Mouse (Mus musculus): ENCODE data around the gene Scaf4. TPM values are rescaled to one million over a fixed set of nuclear protein-coding genes. Genes with fewer than 3 reads are reported as not detected.
"Not testable (repeated sequence)": the region's sequence is repeated elsewhere in the genome, so short reads cannot be mapped to it uniquely, and the experiment has no call there.

Gene Scaf4
- total RNA-seq, 2 experiments from 2014 or later, result 53.8 to 59.4 TPM

DNA sequence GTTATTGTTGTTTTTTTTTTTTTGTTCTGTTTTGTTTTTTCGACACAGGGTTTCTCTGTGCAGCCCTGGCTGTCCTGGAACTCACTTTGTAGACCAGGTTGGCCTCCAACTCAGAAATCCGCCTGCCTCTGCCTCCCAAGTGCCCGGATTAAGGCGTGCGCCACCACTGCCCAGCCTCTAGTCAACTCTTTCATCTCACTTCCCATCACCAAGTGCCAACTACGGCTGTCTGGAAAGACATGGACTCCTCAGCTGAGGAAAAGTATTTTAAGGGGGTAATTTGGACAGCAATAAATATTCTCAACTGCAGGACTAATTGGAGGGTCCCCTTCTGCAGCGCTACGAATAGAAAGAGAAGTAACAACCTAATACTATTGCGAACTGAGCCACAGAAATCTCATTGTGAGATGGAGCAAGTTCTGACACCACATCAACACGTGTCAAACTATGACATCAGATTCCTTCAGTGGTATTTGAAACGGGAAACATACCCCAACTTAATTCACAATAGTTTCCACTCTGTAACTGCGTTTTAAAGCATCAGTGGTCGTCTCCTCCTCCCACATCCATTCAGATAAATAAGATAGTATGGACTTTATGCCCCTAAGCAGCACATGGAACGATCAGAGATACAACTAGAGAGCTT is 1.6 kb downstream of the Scaf4 start:
- H3K27ac ChIP-seq, result peak overlapping the region; percentile 93
- no peak for DNase-seq (ENCODE audit: low spot score in 2 of 2)
- H3K4me3 ChIP-seq, result peak overlapping the region; percentile 97
- TF ChIP-seq CTCF (conservative IDR thresholded peaks at IDR 0.05), result no peak

DNA sequence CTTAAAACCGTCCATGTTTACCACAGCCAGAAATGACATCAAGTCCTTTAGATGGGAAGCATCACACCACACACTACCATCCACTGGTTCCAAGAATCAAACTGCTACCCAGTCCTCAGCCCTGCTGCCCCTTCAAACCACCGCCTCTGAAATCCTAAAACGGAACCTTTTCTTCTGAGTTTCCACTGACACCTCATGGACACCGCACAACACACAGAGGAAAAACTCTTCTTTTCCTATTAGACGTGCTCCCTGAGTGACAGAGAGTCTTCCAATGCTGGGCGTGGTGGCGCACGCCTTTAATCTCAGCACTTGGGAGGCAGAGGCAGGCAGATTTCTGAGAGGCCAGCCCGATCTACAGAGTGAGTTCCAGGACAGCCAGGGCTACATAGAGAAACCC is 2.9 kb downstream of the Scaf4 start:
- H3K27ac ChIP-seq, result no peak overlapping the region
- H3K4me3 ChIP-seq, result no peak overlapping the region
- no peak for DNase-seq (ENCODE audit: low spot score in 2 of 2)
- TF ChIP-seq CTCF (conservative IDR thresholded peaks at IDR 0.05), result no peak

GRCm38 (mm10) chr16:90280989-90281388 is 3.3 kb downstream of the Scaf4 start:
- no peak overlapping the region for H3K4me3 ChIP-seq
- no peak overlapping the region for H3K27ac ChIP-seq
- no peak for DNase-seq (ENCODE audit: low spot score in 2 of 2)
- TF ChIP-seq CTCF (conservative IDR thresholded peaks at IDR 0.05), result no peak

GRCm38 (mm10) chr16:90280515-90280914 is 3.8 kb downstream of the Scaf4 start:
- H3K4me3 ChIP-seq, result no peak overlapping the region
- TF ChIP-seq CTCF (conservative IDR thresholded peaks at IDR 0.05), result no peak
- DNase-seq (ENCODE audit: low spot score in 2 of 2), result no peak
- H3K27ac ChIP-seq, result no peak overlapping the region

- no peak for DNase-seq (ENCODE audit: low spot score in 2 of 2)
- H3K4me3 ChIP-seq, result no peak overlapping the region
- TF ChIP-seq CTCF (conservative IDR thresholded peaks at IDR 0.05), result no peak
- peak overlapping the region; percentile 2; the same call in 1 of the 2 replicates for H3K27ac ChIP-seq
These were observed 5.2 kb downstream of the Scaf4 start for GRCm38 (mm10) chr16:90279058-90279457.

DNA sequence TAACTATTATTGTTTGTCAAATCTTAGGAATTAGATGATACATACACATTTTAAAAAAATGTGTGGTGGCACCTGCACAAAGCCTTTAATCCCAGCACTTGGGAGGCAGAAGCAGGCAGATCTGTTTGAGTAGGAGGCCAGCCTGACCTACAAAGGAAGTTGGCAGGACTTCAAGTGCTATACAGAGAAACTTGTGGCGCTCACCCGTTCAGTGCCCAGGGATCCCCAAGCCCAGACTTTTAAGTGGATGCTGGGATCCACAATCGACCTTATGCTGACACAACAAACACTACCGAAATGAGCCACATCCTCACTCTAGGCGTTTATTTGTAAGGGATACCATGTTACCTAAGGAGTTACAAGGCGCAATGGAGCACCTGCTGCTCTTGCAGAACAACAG is 8.8 kb downstream of the Scaf4 start:
- H3K27ac ChIP-seq, result no peak overlapping the region
- TF ChIP-seq CTCF (conservative IDR thresholded peaks at IDR 0.05), result no peak
- no peak overlapping the region for H3K4me3 ChIP-seq
- DNase-seq (ENCODE audit: low spot score in 2 of 2), result no peak

- TF ChIP-seq CTCF (conservative IDR thresholded peaks at IDR 0.05), result no peak
- no peak for DNase-seq (ENCODE audit: low spot score in 2 of 2)
- no peak overlapping the region for H3K4me3 ChIP-seq
- H3K27ac ChIP-seq, result no peak overlapping the region
These were observed 17.7 kb downstream of the Scaf4 start for GRCm38 (mm10) chr16:90266581-90266980.

DNA sequence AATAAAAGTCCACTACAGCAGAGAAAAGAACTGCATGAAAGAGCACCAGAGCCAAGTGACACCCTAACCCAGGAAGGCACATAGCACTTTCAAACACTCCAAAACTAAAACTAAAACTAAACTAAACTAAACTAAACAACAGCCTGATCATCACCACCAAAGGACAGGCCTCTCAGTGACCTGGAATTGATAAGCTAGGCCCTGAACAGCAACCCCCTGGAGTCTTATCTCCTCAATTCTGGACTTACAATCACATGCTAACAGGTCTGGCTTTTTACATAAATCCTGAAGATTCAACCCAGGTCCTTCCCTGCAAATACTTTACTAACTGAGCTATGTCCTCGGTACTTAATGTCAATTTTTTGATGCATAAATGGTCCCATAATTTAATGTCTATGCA is 19.2 kb downstream of the Scaf4 start:
- no peak for DNase-seq (ENCODE audit: low spot score in 2 of 2)
- no peak overlapping the region for H3K4me3 ChIP-seq
- H3K27ac ChIP-seq, result no peak overlapping the region
- TF ChIP-seq CTCF (conservative IDR thresholded peaks at IDR 0.05), result no peak

- no peak for DNase-seq (ENCODE audit: low spot score in 2 of 2)
- no peak overlapping the region for H3K27ac ChIP-seq
- TF ChIP-seq CTCF (conservative IDR thresholded peaks at IDR 0.05), result no peak
- no peak overlapping the region for H3K4me3 ChIP-seq
These were observed 20.3 kb downstream of the Scaf4 start for GRCm38 (mm10) chr16:90264021-90264420.

DNA sequence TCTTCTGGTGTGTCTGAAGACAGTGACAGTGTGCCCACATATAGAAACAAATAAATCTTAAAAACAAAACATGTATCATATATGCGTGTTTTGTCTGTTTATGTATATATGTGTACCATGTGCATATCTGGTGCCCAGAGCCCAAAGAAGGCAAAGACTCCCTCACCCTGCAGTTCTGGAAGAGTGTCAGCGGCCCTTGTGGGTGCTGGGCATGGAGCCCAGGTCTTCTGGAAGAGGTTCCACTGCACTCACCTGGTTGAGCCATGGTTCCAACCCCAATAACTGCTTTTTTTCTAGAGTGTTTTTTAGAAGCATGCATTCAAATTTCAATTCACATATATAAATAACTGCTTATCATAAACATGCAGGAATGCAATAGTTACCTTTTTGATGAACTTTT is 22.5 kb downstream of the Scaf4 start:
- no peak overlapping the region for H3K27ac ChIP-seq
- DNase-seq (ENCODE audit: low spot score in 2 of 2), result no peak
- H3K4me3 ChIP-seq, result no peak overlapping the region
- no peak for TF ChIP-seq CTCF (conservative IDR thresholded peaks at IDR 0.05)

DNA sequence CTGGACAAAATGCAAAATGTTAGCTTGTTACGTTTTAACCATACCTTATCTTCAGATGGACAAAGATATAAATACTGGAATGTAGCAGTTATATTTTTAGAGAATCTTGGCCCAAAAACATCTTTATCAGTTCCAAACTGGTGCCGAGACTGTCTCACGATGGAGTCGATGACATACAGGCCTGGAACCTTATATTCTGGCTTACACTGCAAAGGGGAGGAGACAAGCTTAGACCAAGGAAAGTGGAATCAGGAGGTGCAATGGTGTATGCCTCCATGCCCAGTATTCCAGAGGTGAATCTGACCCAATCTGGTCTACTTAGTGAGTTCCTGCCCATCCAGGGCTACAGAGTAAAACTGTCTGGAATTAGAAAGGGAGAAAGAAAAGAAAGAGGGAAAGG is 24.2 kb downstream of the Scaf4 start:
- no peak for DNase-seq (ENCODE audit: low spot score in 2 of 2)
- no peak for TF ChIP-seq CTCF (conservative IDR thresholded peaks at IDR 0.05)
- Histone ChIP-seq H3K4me3 (no peak overlapping the region), H3K27ac (no peak overlapping the region)

DNA sequence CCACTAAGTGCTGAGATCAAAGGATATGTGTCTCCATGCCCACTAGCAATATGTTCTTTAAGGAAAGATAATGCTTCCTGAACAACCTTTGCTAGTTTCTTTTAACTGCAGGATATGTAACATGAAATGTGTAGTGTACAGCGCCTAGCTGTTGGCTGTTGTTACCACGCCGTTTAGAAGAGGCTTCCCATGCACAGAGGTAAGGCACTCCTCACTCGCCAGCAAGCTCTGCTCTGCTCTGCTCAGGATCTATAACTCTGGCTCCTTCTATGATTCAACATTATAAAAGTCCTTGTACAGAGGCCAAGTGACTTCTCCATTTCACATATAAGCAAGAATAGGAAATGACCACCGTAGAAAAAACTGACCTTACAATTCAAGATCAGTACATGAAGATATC is 24.7 kb downstream of the Scaf4 start:
- DNase-seq (ENCODE audit: low spot score in 2 of 2), result no peak

GRCm38 (mm10) chr16:90258950-90259349 is 25.4 kb downstream of the Scaf4 start:
- no peak for DNase-seq (ENCODE audit: low spot score in 2 of 2)
- Histone ChIP-seq H3K4me3 (no peak overlapping the region), H3K27ac (peak overlapping the region; percentile 55; the same call in 1 of the 2 replicates)
- TF ChIP-seq CTCF (conservative IDR thresholded peaks at IDR 0.05), result no peak

More for the DNA sequence above, 24.7 kb downstream of the Scaf4 start:
- H3K27ac ChIP-seq, result no peak overlapping the region
- no peak overlapping the region for H3K4me3 ChIP-seq
- no peak for TF ChIP-seq CTCF (conservative IDR thresholded peaks at IDR 0.05)

DNA sequence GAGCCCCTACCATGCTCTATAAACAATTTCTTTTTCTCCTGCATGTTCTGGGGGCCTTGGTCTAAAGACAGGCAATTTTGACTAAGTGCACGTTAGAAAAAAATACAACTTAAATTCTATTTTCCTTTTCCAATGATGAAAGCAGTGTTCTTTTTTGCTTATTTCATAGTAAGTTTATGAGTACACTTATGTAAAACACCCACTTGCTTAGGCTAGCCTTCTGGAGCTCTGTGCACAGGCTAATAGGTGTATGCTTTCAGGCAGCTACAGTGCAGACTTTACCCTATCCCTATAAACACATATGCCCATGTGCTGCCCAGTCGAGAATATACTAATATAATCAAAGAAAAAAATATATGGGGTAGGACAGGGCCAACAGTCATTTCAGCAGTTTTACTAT is 31.8 kb downstream of the Scaf4 start:
- no peak for TF ChIP-seq CTCF (conservative IDR thresholded peaks at IDR 0.05)

GRCm38 (mm10) chr16:90251256-90251655 is 33.0 kb downstream of the Scaf4 start:
- not testable (repeated sequence) for H3K4me3 ChIP-seq; DNase-seq (ENCODE audit: low spot score in 2 of 2)
- H3K27ac ChIP-seq, result peak overlapping the region; percentile 91

More for the DNA sequence above, 31.8 kb downstream of the Scaf4 start:
- H3K4me3 ChIP-seq, result no peak overlapping the region
- DNase-seq (ENCODE audit: low spot score in 2 of 2), result peak in 1 of 2 experiments; percentile 34
- peak overlapping the region; percentile 91 for H3K27ac ChIP-seq
